18 mouse cellular contexts compared by ENCODE assay signal in the genomic region with DNA sequence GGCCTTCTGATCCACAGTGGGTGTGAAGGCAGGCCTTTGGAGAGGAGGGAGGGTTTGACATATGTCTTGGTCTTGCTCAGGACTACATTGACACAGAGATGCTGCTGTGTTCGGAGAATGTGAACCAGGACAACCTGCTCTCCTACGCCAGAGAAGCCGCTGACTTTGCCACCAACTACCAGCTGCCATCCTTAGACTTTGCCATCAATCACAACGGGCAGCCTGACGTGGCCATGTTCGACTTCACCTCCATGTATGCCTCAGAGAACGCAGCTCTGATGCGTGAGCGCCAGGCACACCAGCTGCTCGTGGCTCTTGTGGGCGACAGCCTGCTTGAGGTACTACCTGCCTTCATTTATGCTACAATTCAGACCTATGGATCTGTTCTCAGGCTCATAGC.
DNase-seq lines count a peak whose midpoint lies in the region; ATAC-seq and TF ChIP-seq lines count a peak whose summit lies in the region.
"Had no signal": no experiment of that assay in that cellular context is flagged by ENCODE, and none has a peak within 500 bp of the region (broad histone marks: within the 10 kb centered on the region; RNA-seq: fewer than 3 reads in every experiment).

No protein-coding gene starts in this region.

- peak overlapping the region; percentile 51 for H3K9ac ChIP-seq in heart, embryonic 13.5 days
- no peak overlapping the region for H3K9ac ChIP-seq in heart, postnatal 0 days (replicated peaks; ENCODE audit: low read depth, low read length)
- H3K9ac ChIP-seq: forebrain, embryonic 13.5 days; forebrain, postnatal 0 days; hindbrain, embryonic 13.5 days had no signal

- H3K4me1 ChIP-seq in heart, embryonic 13.5 days, result peaks cover 64% of the 10 kb centered on the region
- peaks cover 45% of the 10 kb centered on the region for H3K4me1 ChIP-seq in heart, postnatal 0 days (ENCODE audit: control insufficient read depth, insufficient read depth)

- H3K4me3 ChIP-seq in heart, embryonic 13.5 days, result no peak overlapping the region
- H3K4me3 ChIP-seq in heart, postnatal 0 days (ENCODE audit: low read depth, low read length), result no peak overlapping the region
- H3K4me3 ChIP-seq: embryonic facial prominence, embryonic 10.5 days; forebrain, embryonic 13.5 days; hindbrain, embryonic 13.5 days had no signal

- no peaks in the 10 kb centered on the region for H3K27me3 ChIP-seq in heart, embryonic 13.5 days (replicated peaks)
- no peaks in the 10 kb centered on the region for H3K27me3 ChIP-seq in heart, postnatal 0 days (ENCODE audit: control insufficient read depth, insufficient read depth, low read length)
- H3K27me3 ChIP-seq: forebrain, embryonic 13.5 days; hindbrain, embryonic 13.5 days; Patski had no signal

- WGBS in heart, embryonic 13.5 days, result 86% methylated on average over 11 of the region's 11 CpGs
- 93% methylated on average over 11 of the region's 11 CpGs for WGBS in heart, postnatal 0 days

- no peak for TF ChIP-seq CTCF in heart, postnatal 0 days (IDR thresholded peaks at IDR 0.05; ENCODE audit: low read depth)

- H3K9me3 ChIP-seq in heart, embryonic 13.5 days, result no peaks in the 10 kb centered on the region
- no peaks in the 10 kb centered on the region for H3K9me3 ChIP-seq in heart, postnatal 0 days (replicated peaks; ENCODE audit: control insufficient read depth, low read length)
- H3K9me3 ChIP-seq: embryonic facial prominence, embryonic 10.5 days; forebrain, embryonic 13.5 days; hindbrain, embryonic 13.5 days had no signal

- H3K36me3 ChIP-seq in heart, embryonic 13.5 days, result peaks cover 96% of the 10 kb centered on the region
- H3K36me3 ChIP-seq in heart, postnatal 0 days (replicated peaks; ENCODE audit: control insufficient read depth, insufficient read depth, low read length), result peaks cover 90% of the 10 kb centered on the region
- H3K36me3 ChIP-seq: embryonic facial prominence, embryonic 10.5 days; hindbrain, embryonic 13.5 days had no signal

- DNase-seq in cerebellum, postnatal 14 days, result peak; percentile 47 to 51
- DNase-seq in cerebellum, adult 11 months, result no peak
- DNase-seq in heart, postnatal 10 days, result no peak
- no peak for DNase-seq in heart, postnatal 0 days (ENCODE audit: low spot score)
- DNase-seq in heart, adult 18-20 months, result no peak
- DNase-seq: adrenal gland, postnatal 14 days; cerebellum, adult 8-10 months; forebrain, postnatal 0 days; gastrocnemius, postnatal 14 days; kidney, adult 11 months; kidney, adult 9 months had no signal

- intact Hi-C loops in heart, postnatal 10 days (cut with DNase I), result no loop called here

- no peak for TF ChIP-seq EP300 in heart, postnatal 0 days (IDR thresholded peaks at IDR 0.05; ENCODE audit: low read depth)

- peak overlapping the region; percentile 92 for H3K27ac ChIP-seq in heart, embryonic 13.5 days (replicated peaks)
- H3K27ac ChIP-seq in heart, postnatal 0 days (ENCODE audit: low read depth), result peak overlapping the region; percentile 79; the same call in 1 of the 2 replicates
- H3K27ac ChIP-seq: embryonic facial prominence, embryonic 10.5 days; forebrain, embryonic 13.5 days; hindbrain, embryonic 13.5 days; hindbrain, postnatal 0 days had no signal

- no peak overlapping the region for H3K4me2 ChIP-seq in heart, embryonic 13.5 days
- H3K4me2 ChIP-seq in heart, postnatal 0 days (ENCODE audit: low read depth, low read length), result no peak overlapping the region
- H3K4me2 ChIP-seq: forebrain, embryonic 13.5 days; hindbrain, embryonic 13.5 days had no signal

- ATAC-seq in heart, embryonic 13.5 days (ENCODE audit: extremely low read depth, insufficient number of reproducible peaks, low FRiP score, low TSS enrichment), result no peak
- ATAC-seq in heart, postnatal 0 days (ENCODE audit: insufficient read depth, low read depth), result no peak
- ATAC-seq: activated CD4-positive, CD25-positive, alpha-beta regulatory T cell, adult 4 months; forebrain, embryonic 13.5 days; forebrain, postnatal 0 days; hindbrain, postnatal 0 days; Patski had no signal

Comparison
In these comparisons a context has a peak if more than half of its experiments do, and no peak if none do; other contexts are left out.
1. DNase-seq: peak in cerebellum, postnatal 14 days (2 of 2); none in cerebellum, adult 11 months (single experiment), heart, postnatal 10 days (0 of 2), heart, postnatal 0 days (single experiment) and heart, adult 18-20 months (0 of 2).